Mouse (Mus musculus) CH12.LX (cell line): ENCODE measurements around the gene Alk.

Experiments
- CTCF ChIP-seq, 2 experiments: IDR thresholded peaks in 1 of 2; conservative IDR thresholded peaks in 1 of 2; 2 replicates each; pipeline ENCODE4 v1.5.1; 2011 to 2012; ENCODE audit warnings: low read depth in 2 of 2, low read length in 2 of 2, improper control_type of control experiment in 1 of 2, inconsistent platforms in 1 of 2, mild to moderate bottlenecking in 1 of 2, moderate library complexity in 1 of 2
- MYC ChIP-seq: IDR thresholded peaks from 2 replicates; pipeline ENCODE4 v1.6.1; 2011; ENCODE audit warnings: low read depth, mild to moderate bottlenecking, improper control_type of control experiment, low read length
- SIN3A ChIP-seq: IDR thresholded peaks from 2 replicates; pipeline ENCODE4 v1.6.1; 2012; ENCODE audit warnings: low read length, improper control_type of control experiment, inconsistent platforms

- TF ChIP-seq CTCF (conservative IDR thresholded peaks at IDR 0.05 in 1 of 2, IDR thresholded peaks at IDR 0.05 in 1 of 2; ENCODE audit: low read depth in 2 of 2, low read length in 2 of 2) = no peak
- no peak for TF ChIP-seq SIN3A
- TF ChIP-seq MYC = no peak
Measured at GRCm38 (mm10) chr17:71944020-71944419, 660.4 kb downstream of the Alk start.
